Comparison of ENCODE assay signal across 14 mouse cellular contexts in genomic region chr14:33732698-33733097, GRCm38 (mm10).
A peak's percentile ranks its signal among the peaks of the same experiment; 100 is the strongest.
DNase-seq lines count a peak whose midpoint lies in the region; ATAC-seq and TF ChIP-seq lines count a peak whose summit lies in the region.
"Had no signal": no experiment of that assay in that cellular context is flagged by ENCODE, and none has a peak within 500 bp of the region (broad histone marks: within the 10 kb centered on the region; RNA-seq: fewer than 3 reads in every experiment).

No protein-coding gene starts in this region.

- no peak for TF ChIP-seq CTCF in midbrain, postnatal 0 days (IDR thresholded peaks at IDR 0.05)

- no peaks in the 10 kb centered on the region for H3K36me3 ChIP-seq in midbrain, postnatal 0 days (ENCODE audit: insufficient read depth, low read length)
- H3K36me3 ChIP-seq in midbrain, embryonic 11.5 days (ENCODE audit: control insufficient read depth, insufficient read depth, low read length), result no peaks in the 10 kb centered on the region
- H3K36me3 ChIP-seq in hindbrain, embryonic 14.5 days (replicated peaks; ENCODE audit: control insufficient read depth, insufficient read depth), result no peaks in the 10 kb centered on the region
- H3K36me3 ChIP-seq in kidney, embryonic 14.5 days (ENCODE audit: control insufficient read depth, insufficient read depth, low read length), result no peaks in the 10 kb centered on the region
- H3K36me3 ChIP-seq: embryonic facial prominence, embryonic 12.5 days had no signal

- H3K27ac ChIP-seq in midbrain, postnatal 0 days (ENCODE audit: low read depth, low read length), result no peak overlapping the region
- H3K27ac ChIP-seq in midbrain, embryonic 11.5 days (ENCODE audit: low read depth, low read length), result no peak overlapping the region
- H3K27ac ChIP-seq in hindbrain, embryonic 14.5 days, result no peak overlapping the region
- H3K27ac ChIP-seq in kidney, embryonic 14.5 days (ENCODE audit: low read depth, low read length), result no peak overlapping the region
- H3K27ac ChIP-seq: embryonic facial prominence, embryonic 12.5 days had no signal

- no peak for ATAC-seq in midbrain, postnatal 0 days (ENCODE audit: low FRiP score)
- ATAC-seq in midbrain, embryonic 11.5 days (ENCODE audit: low FRiP score), result no peak
- ATAC-seq in hindbrain, embryonic 14.5 days (ENCODE audit: low FRiP score), result no peak; the same call in 1 of the 2 replicates
- ATAC-seq in kidney, embryonic 14.5 days (ENCODE audit: low FRiP score, low TSS enrichment), result peak; percentile 69; the same call in 1 of the 2 replicates
- ATAC-seq: intestine, embryonic 16.5 days; liver, postnatal 0 days had no signal

- no peak overlapping the region for H3K9ac ChIP-seq in midbrain, postnatal 0 days (replicated peaks; ENCODE audit: low read length, poor library complexity, severe bottlenecking)
- H3K9ac ChIP-seq in midbrain, embryonic 11.5 days (ENCODE audit: low read length), result no peak overlapping the region
- no peak overlapping the region for H3K9ac ChIP-seq in hindbrain, embryonic 14.5 days
- no peak overlapping the region for H3K9ac ChIP-seq in kidney, embryonic 14.5 days (ENCODE audit: low read depth, low read length)
- H3K9ac ChIP-seq: embryonic facial prominence, embryonic 12.5 days; liver, postnatal 0 days had no signal

- no peak overlapping the region for H3K4me2 ChIP-seq in midbrain, postnatal 0 days (ENCODE audit: low read depth, low read length, poor library complexity, severe bottlenecking)
- no peak overlapping the region for H3K4me2 ChIP-seq in midbrain, embryonic 11.5 days
- H3K4me2 ChIP-seq in hindbrain, embryonic 14.5 days (replicated peaks), result no peak overlapping the region
- no peak overlapping the region for H3K4me2 ChIP-seq in kidney, embryonic 14.5 days (replicated peaks; ENCODE audit: low read depth, low read length)
- H3K4me2 ChIP-seq: embryonic facial prominence, embryonic 12.5 days had no signal

- no peaks in the 10 kb centered on the region for H3K4me1 ChIP-seq in midbrain, postnatal 0 days (ENCODE audit: insufficient read depth, low read length)
- H3K4me1 ChIP-seq in midbrain, embryonic 11.5 days (ENCODE audit: control insufficient read depth, insufficient read depth, low read length), result peaks cover 10% of the 10 kb centered on the region; the same call in 1 of the 2 replicates
- 0 out of 2 replicates have a peak, but pooled peaks cover 2% of the 10 kb centered on the region for H3K4me1 ChIP-seq in hindbrain, embryonic 14.5 days (replicated peaks; ENCODE audit: control insufficient read depth, insufficient read depth, low read length)
- H3K4me1 ChIP-seq in kidney, embryonic 14.5 days (ENCODE audit: control insufficient read depth, insufficient read depth, low read length), result no peaks in the 10 kb centered on the region
- H3K4me1 ChIP-seq: embryonic facial prominence, embryonic 12.5 days had no signal

- 19% methylated on average over 5 of the region's 5 CpGs for WGBS in midbrain, postnatal 0 days
- 35% methylated on average over 5 of the region's 5 CpGs for WGBS in midbrain, embryonic 11.5 days
- 24% methylated on average over 5 of the region's 5 CpGs for WGBS in hindbrain, embryonic 14.5 days
- WGBS in kidney, embryonic 14.5 days, result 28% methylated on average over 5 of the region's 5 CpGs

- H3K9me3 ChIP-seq in midbrain, postnatal 0 days (ENCODE audit: low read length), result no peaks in the 10 kb centered on the region
- H3K9me3 ChIP-seq in midbrain, embryonic 11.5 days (ENCODE audit: control insufficient read depth, low read length), result no peaks in the 10 kb centered on the region
- no peaks in the 10 kb centered on the region for H3K9me3 ChIP-seq in hindbrain, embryonic 14.5 days (ENCODE audit: control insufficient read depth, low read length)
- no peaks in the 10 kb centered on the region for H3K9me3 ChIP-seq in kidney, embryonic 14.5 days (ENCODE audit: control insufficient read depth, low read length)
- H3K9me3 ChIP-seq: embryonic facial prominence, embryonic 12.5 days had no signal

- DNase-seq in midbrain, postnatal 0 days (ENCODE audit: low spot score), result peak; percentile 63
- DNase-seq in midbrain, embryonic 11.5 days (ENCODE audit: low spot score, missing footprints), result no peak
- DNase-seq in hindbrain, embryonic 14.5 days (ENCODE audit: low spot score), result peak; percentile 51
- peak; percentile 67 for DNase-seq in retina, embryonic 14.5 days (ENCODE audit: low spot score)
- DNase-seq in gastrocnemius, postnatal 25 days, result no peak
- no peak for DNase-seq in frontal cortex, postnatal 36 days (ENCODE audit: low spot score in 2 of 2)
- DNase-seq: heart, postnatal 10 days; layer of hippocampus, postnatal 36 days; liver, postnatal 0 days; thymus, postnatal 36 days had no signal

- H3K27me3 ChIP-seq in midbrain, postnatal 0 days (ENCODE audit: insufficient read depth, low read length), result no peaks in the 10 kb centered on the region
- H3K27me3 ChIP-seq in midbrain, embryonic 11.5 days (ENCODE audit: control insufficient read depth, insufficient read depth, low read length), result no peaks in the 10 kb centered on the region
- H3K27me3 ChIP-seq in hindbrain, embryonic 14.5 days (ENCODE audit: control insufficient read depth, insufficient read depth, low read length), result no peaks in the 10 kb centered on the region
- H3K27me3 ChIP-seq in kidney, embryonic 14.5 days (ENCODE audit: control insufficient read depth, insufficient read depth, low read length), result no peaks in the 10 kb centered on the region
- H3K27me3 ChIP-seq: CH12.LX had no signal

- H3K4me3 ChIP-seq in midbrain, postnatal 0 days (ENCODE audit: low read depth, low read length), result no peak overlapping the region
- H3K4me3 ChIP-seq in midbrain, embryonic 11.5 days (ENCODE audit: low read depth, low read length), result no peak overlapping the region
- H3K4me3 ChIP-seq in hindbrain, embryonic 14.5 days (replicated peaks; ENCODE audit: low read length), result no peak overlapping the region
- H3K4me3 ChIP-seq in kidney, embryonic 14.5 days (ENCODE audit: low read length), result no peak overlapping the region
- H3K4me3 ChIP-seq: embryonic facial prominence, embryonic 12.5 days had no signal

Comparison
In these comparisons a context has a peak if more than half of its experiments do, and no peak if none do; other contexts are left out.
1. DNase-seq: peak in midbrain, postnatal 0 days (single experiment), hindbrain, embryonic 14.5 days (single experiment) and retina, embryonic 14.5 days (single experiment); none in midbrain, embryonic 11.5 days (single experiment), gastrocnemius, postnatal 25 days (single experiment) and frontal cortex, postnatal 36 days (0 of 2).